Mouse (Mus musculus): ENCODE measurements around the gene Gm20388. TPM values are rescaled to one million over a fixed set of nuclear protein-coding genes. Genes with fewer than 3 reads are reported as not detected.

Gm20388 gene
- polyA plus RNA-seq, 1 experiment from 2014 or later: not detected

DNA sequence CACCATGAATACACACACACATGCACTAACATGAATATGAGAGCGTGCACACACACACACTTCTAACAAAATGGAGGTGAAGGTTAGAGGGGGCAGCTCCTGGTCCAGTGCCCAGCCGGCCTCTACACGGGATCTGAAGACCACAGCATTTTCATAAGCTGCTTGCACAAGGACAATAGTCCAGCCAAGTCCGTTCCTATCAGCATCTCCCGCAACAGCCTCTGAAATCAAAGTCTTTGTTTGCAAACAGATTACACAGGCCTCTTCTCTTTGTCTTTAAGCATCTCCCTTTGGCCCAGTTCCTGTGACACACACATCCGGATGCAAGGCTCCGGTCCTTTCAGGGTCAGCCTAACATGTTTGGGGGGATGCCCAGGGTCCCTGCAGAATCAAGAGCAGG, 1958.3 kb downstream of the Gm20388 start:
- H3K4me3 ChIP-seq (ENCODE audit: low read length): no peak overlapping the region
- no peaks in the 10 kb centered on the region for H3K27me3 ChIP-seq (ENCODE audit: control insufficient read depth, insufficient read depth, low read depth, low read length)
- no peaks in the 10 kb centered on the region for H3K9me3 ChIP-seq (ENCODE audit: control insufficient read depth, low read length)
- H3K27ac ChIP-seq (ENCODE audit: low read length): no peak overlapping the region
- H3K9ac ChIP-seq (ENCODE audit: low read length): no peak overlapping the region
- 76% methylated on average over 7 of the region's 7 CpGs for WGBS
- peaks cover 7% of the 10 kb centered on the region for H3K4me1 ChIP-seq (replicated peaks; ENCODE audit: control insufficient read depth, insufficient read depth, low read length)
- H3K36me3 ChIP-seq (ENCODE audit: control insufficient read depth, insufficient read depth, low read length): no peaks in the 10 kb centered on the region
- ATAC-seq (ENCODE audit: low read depth): no peak
- H3K4me2 ChIP-seq (ENCODE audit: low read depth, low read length): no peak overlapping the region

GRCm38 (mm10) chr8:121870190-121870589, 1959.5 kb downstream of the Gm20388 start:
- Histone ChIP-seq H3K27me3 (ENCODE audit: control insufficient read depth, insufficient read depth, low read depth, low read length) (no peaks in the 10 kb centered on the region), H3K9ac (ENCODE audit: low read length) (no peak overlapping the region)
- WGBS: 82% methylated on average over 2 of the region's 2 CpGs

GRCm38 (mm10) chr8:121871833-121872440, 1961.3 kb downstream of the Gm20388 start:
- WGBS: 12% methylated on average over 10 of the region's 10 CpGs
- Histone ChIP-seq H3K4me3 (ENCODE audit: low read length) (no peak overlapping the region), H3K9ac (ENCODE audit: low read length) (no peak overlapping the region), H3K27ac (ENCODE audit: low read length) (no peak overlapping the region), H3K36me3 (ENCODE audit: control insufficient read depth, insufficient read depth, low read length) (no peaks in the 10 kb centered on the region), H3K4me2 (ENCODE audit: low read depth, low read length) (no peak overlapping the region; the same call in 1 of the 2 replicates), H3K27me3 (ENCODE audit: control insufficient read depth, insufficient read depth, low read depth, low read length) (no peaks in the 10 kb centered on the region), H3K9me3 (ENCODE audit: control insufficient read depth, low read length) (no peaks in the 10 kb centered on the region), H3K4me1 (replicated peaks; ENCODE audit: control insufficient read depth, insufficient read depth, low read length) (peaks cover 7% of the 10 kb centered on the region)
- ATAC-seq (ENCODE audit: low read depth): peak; percentile 32; the same call in 1 of the 2 replicates

More at GRCm38 (mm10) chr8:121870190-121870589, 1959.5 kb downstream of the Gm20388 start:
- Histone ChIP-seq H3K4me1 (replicated peaks; ENCODE audit: control insufficient read depth, insufficient read depth, low read length) (peaks cover 7% of the 10 kb centered on the region), H3K4me2 (ENCODE audit: low read depth, low read length) (no peak overlapping the region), H3K4me3 (ENCODE audit: low read length) (no peak overlapping the region), H3K9me3 (ENCODE audit: control insufficient read depth, low read length) (no peaks in the 10 kb centered on the region), H3K27ac (ENCODE audit: low read length) (no peak overlapping the region), H3K36me3 (ENCODE audit: control insufficient read depth, insufficient read depth, low read length) (no peaks in the 10 kb centered on the region)
- ATAC-seq (ENCODE audit: low read depth): no peak

DNA sequence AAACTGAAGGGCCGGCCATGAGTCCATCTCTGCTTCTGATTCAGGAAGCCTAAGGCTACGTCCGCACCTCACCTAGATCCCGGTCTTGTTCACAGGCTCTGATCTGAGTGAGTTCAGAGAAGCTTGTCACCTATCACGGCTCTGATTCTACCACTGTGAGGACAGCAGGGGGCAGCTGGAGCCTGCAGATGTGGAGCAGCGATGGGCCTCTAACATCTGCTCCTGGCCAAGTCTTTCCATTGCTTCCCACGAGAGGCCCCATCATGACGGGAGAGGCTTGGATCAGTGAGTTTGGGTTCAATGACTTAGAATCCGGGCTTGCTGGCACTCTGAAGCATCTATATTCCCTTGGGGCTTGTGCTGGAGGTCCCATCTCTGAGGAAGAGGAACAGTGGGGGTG, 1963.4 kb downstream of the Gm20388 start:
- 47% methylated on average over 9 of the region's 9 CpGs for WGBS
- H3K36me3 ChIP-seq (ENCODE audit: control insufficient read depth, insufficient read depth, low read length): no peaks in the 10 kb centered on the region
- ATAC-seq (ENCODE audit: low read depth): peak; percentile 68
- no peak overlapping the region for H3K4me3 ChIP-seq (ENCODE audit: low read length)
- no peak overlapping the region for H3K27ac ChIP-seq (ENCODE audit: low read length)
- peaks cover 7% of the 10 kb centered on the region for H3K4me1 ChIP-seq (replicated peaks; ENCODE audit: control insufficient read depth, insufficient read depth, low read length)
- no peaks in the 10 kb centered on the region for H3K9me3 ChIP-seq (ENCODE audit: control insufficient read depth, low read length)
- no peak overlapping the region for H3K9ac ChIP-seq (ENCODE audit: low read length)
- no peak overlapping the region for H3K4me2 ChIP-seq (ENCODE audit: low read depth, low read length)
- H3K27me3 ChIP-seq (ENCODE audit: control insufficient read depth, insufficient read depth, low read depth, low read length): no peaks in the 10 kb centered on the region

- Histone ChIP-seq H3K4me3 (ENCODE audit: low read length) (no peak overlapping the region), H3K9ac (ENCODE audit: low read length) (0 out of 2 replicates have a peak overlapping the region, but pooled peaks have one; percentile 4)
- WGBS: 53% methylated on average over 3 of the region's 3 CpGs
These were observed 1964.4 kb downstream of the Gm20388 start for GRCm38 (mm10) chr8:121875045-121875444.

GRCm38 (mm10) chr8:121875517-121875916, 1964.9 kb downstream of the Gm20388 start:
- no peak overlapping the region for H3K27ac ChIP-seq (ENCODE audit: low read length)
- no peaks in the 10 kb centered on the region for H3K27me3 ChIP-seq (ENCODE audit: control insufficient read depth, insufficient read depth, low read depth, low read length)
- H3K36me3 ChIP-seq (ENCODE audit: control insufficient read depth, insufficient read depth, low read length): no peaks in the 10 kb centered on the region
- no peak overlapping the region for H3K9ac ChIP-seq (ENCODE audit: low read length)
- 76% methylated on average over 9 of the region's 9 CpGs for WGBS
- H3K4me3 ChIP-seq (ENCODE audit: low read length): no peak overlapping the region
- H3K4me2 ChIP-seq (ENCODE audit: low read depth, low read length): no peak overlapping the region
- no peaks in the 10 kb centered on the region for H3K9me3 ChIP-seq (ENCODE audit: control insufficient read depth, low read length)
- H3K4me1 ChIP-seq (replicated peaks; ENCODE audit: control insufficient read depth, insufficient read depth, low read length): peaks cover 7% of the 10 kb centered on the region
- ATAC-seq (ENCODE audit: low read depth): no peak

More at GRCm38 (mm10) chr8:121875045-121875444, 1964.4 kb downstream of the Gm20388 start:
- H3K4me2 ChIP-seq (ENCODE audit: low read depth, low read length): no peak overlapping the region
- peaks cover 7% of the 10 kb centered on the region for H3K4me1 ChIP-seq (replicated peaks; ENCODE audit: control insufficient read depth, insufficient read depth, low read length)
- no peaks in the 10 kb centered on the region for H3K9me3 ChIP-seq (ENCODE audit: control insufficient read depth, low read length)
- no peaks in the 10 kb centered on the region for H3K36me3 ChIP-seq (ENCODE audit: control insufficient read depth, insufficient read depth, low read length)
- no peaks in the 10 kb centered on the region for H3K27me3 ChIP-seq (ENCODE audit: control insufficient read depth, insufficient read depth, low read depth, low read length)
- no peak for ATAC-seq (ENCODE audit: low read depth)
- H3K27ac ChIP-seq (ENCODE audit: low read length): no peak overlapping the region

GRCm38 (mm10) chr8:121877212-121877611, 1966.6 kb downstream of the Gm20388 start:
- peaks cover 3% of the 10 kb centered on the region for H3K4me1 ChIP-seq (replicated peaks; ENCODE audit: control insufficient read depth, insufficient read depth, low read length)
- WGBS: 47% methylated on average over 5 of the region's 5 CpGs

DNA sequence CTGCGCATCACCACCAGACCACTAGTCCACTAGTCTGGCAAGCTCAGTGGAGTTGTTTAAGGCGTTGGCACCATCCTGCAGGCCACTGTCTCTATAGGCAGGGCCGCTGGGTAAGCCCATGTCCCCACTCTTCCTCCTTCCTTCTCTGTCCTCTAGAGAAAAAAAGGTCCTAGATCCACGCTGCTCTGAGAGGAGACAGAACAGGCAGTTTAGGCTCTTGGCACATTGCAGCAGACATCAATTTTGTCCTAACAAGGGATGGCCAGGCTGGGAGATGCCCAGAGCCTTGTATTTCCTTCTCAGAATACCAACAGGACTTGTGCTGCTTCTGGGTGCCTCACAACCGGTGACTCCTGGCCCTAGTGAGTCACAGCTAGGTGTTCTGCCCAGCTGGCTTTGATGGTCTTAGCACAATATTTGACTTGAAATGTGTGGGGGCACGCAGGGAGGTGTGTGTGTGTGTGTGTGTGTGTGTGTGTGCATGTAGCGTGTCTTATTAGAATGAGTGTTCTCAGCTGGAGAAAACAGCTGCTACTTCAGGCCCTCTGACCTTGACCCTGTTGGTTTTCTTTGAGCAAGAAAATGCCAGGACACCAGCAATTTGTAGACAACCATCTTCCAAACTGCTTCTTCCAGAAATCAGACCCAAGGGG, 1967.3 kb downstream of the Gm20388 start:
- 77% methylated on average over 7 of the region's 7 CpGs for WGBS
- no peak overlapping the region for H3K9ac ChIP-seq (ENCODE audit: low read length)
- no peaks in the 10 kb centered on the region; the same call in 1 of the 2 replicates for H3K4me1 ChIP-seq (replicated peaks; ENCODE audit: control insufficient read depth, insufficient read depth, low read length)
- H3K36me3 ChIP-seq (ENCODE audit: control insufficient read depth, insufficient read depth, low read length): peaks cover 4% of the 10 kb centered on the region; the same call in 1 of the 2 replicates
- no peak overlapping the region for H3K4me2 ChIP-seq (ENCODE audit: low read depth, low read length)
- H3K27ac ChIP-seq (ENCODE audit: low read length): no peak overlapping the region
- no peak for ATAC-seq (ENCODE audit: low read depth)
- H3K9me3 ChIP-seq (ENCODE audit: control insufficient read depth, low read length): no peaks in the 10 kb centered on the region
- no peaks in the 10 kb centered on the region for H3K27me3 ChIP-seq (ENCODE audit: control insufficient read depth, insufficient read depth, low read depth, low read length)
- H3K4me3 ChIP-seq (ENCODE audit: low read length): no peak overlapping the region

More at GRCm38 (mm10) chr8:121877212-121877611, 1966.6 kb downstream of the Gm20388 start:
- no peak overlapping the region for H3K27ac ChIP-seq (ENCODE audit: low read length)
- H3K9ac ChIP-seq (ENCODE audit: low read length): no peak overlapping the region
- ATAC-seq (ENCODE audit: low read depth): no peak
- H3K27me3 ChIP-seq (ENCODE audit: control insufficient read depth, insufficient read depth, low read depth, low read length): no peaks in the 10 kb centered on the region
- H3K4me3 ChIP-seq (ENCODE audit: low read length): no peak overlapping the region
- no peaks in the 10 kb centered on the region for H3K9me3 ChIP-seq (ENCODE audit: control insufficient read depth, low read length)
- no peak overlapping the region for H3K4me2 ChIP-seq (ENCODE audit: low read depth, low read length)
- no peaks in the 10 kb centered on the region; the same call in 1 of the 2 replicates for H3K36me3 ChIP-seq (ENCODE audit: control insufficient read depth, insufficient read depth, low read length)

- no peak for ATAC-seq (ENCODE audit: low read depth)
- 87% methylated on average over 3 of the region's 3 CpGs for WGBS
- H3K4me3 ChIP-seq (ENCODE audit: low read length): no peak overlapping the region
These were observed 1969.1 kb downstream of the Gm20388 start for GRCm38 (mm10) chr8:121879712-121880111.

More at GRCm38 (mm10) chr8:121879712-121880111, 1969.1 kb downstream of the Gm20388 start:
- Histone ChIP-seq H3K27ac (ENCODE audit: low read length) (no peak overlapping the region), H3K9me3 (ENCODE audit: control insufficient read depth, low read length) (no peaks in the 10 kb centered on the region), H3K36me3 (ENCODE audit: control insufficient read depth, insufficient read depth, low read length) (peaks cover 6% of the 10 kb centered on the region; the same call in 1 of the 2 replicates), H3K4me1 (replicated peaks; ENCODE audit: control insufficient read depth, insufficient read depth, low read length) (no peaks in the 10 kb centered on the region; the same call in 1 of the 2 replicates), H3K4me2 (ENCODE audit: low read depth, low read length) (no peak overlapping the region), H3K27me3 (ENCODE audit: control insufficient read depth, insufficient read depth, low read depth, low read length) (no peaks in the 10 kb centered on the region), H3K9ac (ENCODE audit: low read length) (no peak overlapping the region)
